Mouse (Mus musculus): ENCODE results near the gene 4930579F01Rik.
"Not testable (repeated sequence)": the region's sequence is repeated elsewhere in the genome, so short reads cannot be mapped to it uniquely, and the experiment has no call there.

Gene 4930579F01Rik

DNA sequence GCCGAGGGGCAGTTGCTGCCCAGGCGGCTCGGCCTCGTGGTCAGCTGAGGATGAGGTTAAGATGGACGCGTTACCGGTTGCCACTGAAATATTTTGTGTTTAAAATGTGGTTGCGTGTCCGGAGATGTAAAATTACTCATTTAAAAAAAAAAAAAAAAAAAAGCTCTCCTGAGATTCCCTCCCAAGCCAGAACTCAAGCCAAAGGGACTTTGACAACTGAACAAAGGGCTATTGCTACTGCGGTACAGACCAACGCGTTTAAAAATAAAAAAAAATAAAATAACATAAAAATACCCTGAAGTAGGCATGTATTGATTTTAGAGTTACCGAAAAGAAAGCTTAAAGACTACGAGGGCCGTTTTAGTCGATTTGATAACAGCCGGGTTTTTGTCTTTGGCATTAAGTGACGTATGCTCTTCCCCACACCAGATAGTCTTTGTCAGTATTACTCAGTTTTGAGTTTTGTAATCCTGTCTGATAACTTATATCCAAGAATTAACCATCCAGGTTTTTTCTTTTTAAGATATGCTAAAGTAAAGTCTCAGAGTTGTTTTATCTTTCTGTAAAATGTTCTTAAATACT, 49.5 kb downstream of the 4930579F01Rik start:
- peak; percentile 51 for DNase-seq

DNA sequence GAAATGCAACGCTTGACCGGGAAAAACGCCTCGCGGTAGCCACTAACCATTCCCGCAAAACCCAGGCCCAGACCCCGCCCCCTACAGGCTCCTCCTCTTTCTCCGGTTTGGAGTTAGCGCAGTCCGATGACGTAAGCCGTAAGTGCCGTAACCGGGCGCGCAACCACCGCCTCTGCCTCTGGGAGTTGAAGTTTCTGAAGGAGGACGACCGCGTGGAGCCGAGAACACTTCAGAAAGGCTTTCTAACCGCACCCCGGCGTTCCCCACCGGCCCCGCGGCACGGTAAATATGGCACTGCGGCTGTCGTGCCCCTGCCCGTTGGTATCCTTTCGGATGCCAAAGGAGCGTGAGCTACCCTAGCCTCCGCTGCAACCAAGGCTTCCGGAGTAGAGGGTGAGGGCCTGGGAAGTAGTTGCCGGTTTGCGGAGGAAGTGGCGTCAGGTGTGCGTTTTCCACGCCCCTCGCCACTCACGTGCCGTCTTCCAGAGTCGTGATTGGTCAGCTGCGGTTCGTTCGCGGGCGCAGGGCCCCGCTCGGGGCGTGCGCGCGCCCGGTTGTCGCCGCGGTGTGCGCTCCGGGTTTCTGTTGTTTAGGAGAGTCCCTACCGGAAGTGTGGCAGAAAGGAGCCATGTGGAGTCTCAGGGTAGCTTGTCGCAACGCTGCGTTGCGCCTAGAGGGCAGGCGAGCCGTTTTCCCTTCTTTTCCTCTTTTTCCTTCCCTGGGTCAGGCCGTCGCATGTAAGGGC, 50.1 kb downstream of the 4930579F01Rik start, which contains the start of gene Trmt10a:
Gene Trmt10a (plus strand): TSS at position 134 of the 745 bp plus-strand sequence.
- DNase-seq: peak; percentile 99

DNA sequence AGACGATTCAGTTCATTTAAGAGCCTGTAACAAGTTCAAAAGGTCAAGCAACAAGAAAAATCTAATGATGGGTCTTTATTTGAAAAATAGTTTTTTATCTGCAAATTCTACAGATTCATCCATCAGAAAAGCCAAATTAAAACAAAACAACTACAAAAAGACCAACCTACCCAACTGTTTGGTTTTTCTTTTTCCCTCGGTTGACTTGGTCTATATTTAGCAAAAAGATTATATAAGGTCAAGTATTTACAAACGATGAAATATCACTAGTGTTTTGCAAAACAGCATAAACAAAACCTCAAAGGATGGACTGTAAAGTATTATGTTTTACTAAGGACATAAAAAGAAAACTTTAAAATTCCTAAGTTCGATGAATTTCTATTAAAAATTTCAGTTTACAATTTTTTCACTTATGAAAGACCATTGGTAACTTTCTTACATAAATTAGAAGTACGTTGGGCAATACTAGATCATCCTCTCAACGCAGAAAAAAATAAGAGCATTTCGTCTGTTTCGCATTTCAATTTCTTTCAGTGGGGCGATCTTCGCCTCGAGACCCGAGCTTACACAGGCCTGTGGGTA, 50.8 kb downstream of the 4930579F01Rik start:
- no peak for DNase-seq

DNA sequence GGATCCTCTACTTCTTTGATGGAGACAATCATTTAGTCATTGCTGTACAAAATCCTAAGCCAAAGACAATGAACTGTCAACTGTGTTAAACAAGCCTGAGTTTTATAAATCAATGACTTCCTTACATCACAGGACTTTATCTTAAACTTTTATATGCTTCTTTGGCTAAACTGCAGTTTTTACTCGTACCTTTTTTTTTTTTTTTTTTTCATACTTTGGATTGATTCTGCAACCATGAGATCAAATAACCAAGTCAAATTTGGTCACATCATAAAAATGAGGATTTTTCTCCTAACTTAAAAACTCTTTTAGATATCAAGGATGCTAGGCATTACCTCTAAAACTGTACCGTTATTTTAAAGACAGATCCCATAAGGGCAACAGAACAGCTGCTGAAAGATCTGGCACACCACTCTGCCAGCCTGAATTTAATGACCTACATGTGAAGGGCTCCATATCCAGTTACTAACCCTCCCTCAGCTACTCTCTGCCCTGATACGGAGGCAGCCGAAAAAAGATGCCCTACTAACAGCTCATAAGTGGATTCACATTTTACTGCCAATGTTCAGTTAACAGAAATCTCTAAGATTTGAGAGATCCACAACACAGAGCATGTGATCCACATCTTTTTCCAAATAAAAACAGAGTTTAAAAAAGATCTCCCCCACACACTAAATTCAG, 51.4 kb downstream of the 4930579F01Rik start:
- DNase-seq: peak; percentile 69

DNA sequence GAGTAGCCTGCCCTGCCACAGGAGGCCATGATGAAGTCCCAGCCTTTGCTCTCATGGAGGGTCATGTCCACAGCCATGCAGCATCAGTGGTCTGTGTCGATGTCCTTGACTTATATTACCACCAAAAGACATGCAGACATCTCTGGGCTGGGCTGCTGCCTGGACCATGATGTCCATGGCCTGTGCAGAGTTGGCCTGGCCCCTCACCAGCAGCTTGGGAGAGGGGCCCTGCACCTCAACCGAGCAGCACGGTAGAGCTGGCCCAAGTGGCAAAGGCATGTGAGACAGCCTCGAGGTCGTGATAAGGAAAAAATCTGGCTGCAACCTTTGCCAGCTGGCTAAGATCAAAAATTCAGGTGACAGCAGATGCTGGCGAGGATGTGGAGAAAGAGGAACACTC, 54.0 kb downstream of the 4930579F01Rik start:
- no peak for DNase-seq

DNA sequence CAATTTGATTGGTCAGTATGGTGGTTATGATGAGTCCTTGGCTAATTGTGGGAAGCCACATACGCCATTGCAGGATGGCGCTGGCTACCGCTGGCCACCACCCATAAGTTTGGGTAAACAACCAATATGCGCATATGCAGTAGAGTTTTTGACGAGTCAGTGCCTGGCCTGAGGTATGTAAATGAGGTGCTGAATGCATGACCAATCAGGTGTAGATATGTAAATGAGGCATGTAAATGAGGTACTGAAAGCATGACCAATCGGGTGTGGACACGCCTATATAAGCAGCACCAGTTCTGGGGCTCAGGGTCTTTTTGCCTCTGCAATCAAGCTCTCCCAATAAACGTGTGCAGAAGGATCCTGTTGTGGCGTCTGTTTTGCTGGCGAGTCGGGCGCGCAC, 55.5 kb downstream of the 4930579F01Rik start:
- DNase-seq: not testable (repeated sequence)

DNA sequence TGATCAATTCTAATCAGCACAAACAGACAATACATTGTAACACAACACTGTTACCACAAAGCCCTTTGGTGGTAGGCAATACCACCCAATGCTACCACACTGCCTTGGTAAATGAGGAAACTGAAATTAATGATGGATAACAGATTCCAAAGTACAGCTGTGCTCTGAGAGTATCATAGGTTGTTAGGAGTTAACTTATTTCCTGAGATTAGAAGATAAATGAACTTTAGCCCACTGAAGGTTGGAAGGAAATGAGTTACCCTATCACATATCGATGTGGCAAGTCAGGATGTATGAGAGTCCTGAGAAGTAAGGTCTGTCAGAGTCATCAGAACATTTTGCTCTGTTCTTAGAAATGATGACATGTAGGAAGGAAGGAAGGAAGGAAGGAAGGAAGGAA, 59.1 kb downstream of the 4930579F01Rik start:
- DNase-seq: no peak

DNA sequence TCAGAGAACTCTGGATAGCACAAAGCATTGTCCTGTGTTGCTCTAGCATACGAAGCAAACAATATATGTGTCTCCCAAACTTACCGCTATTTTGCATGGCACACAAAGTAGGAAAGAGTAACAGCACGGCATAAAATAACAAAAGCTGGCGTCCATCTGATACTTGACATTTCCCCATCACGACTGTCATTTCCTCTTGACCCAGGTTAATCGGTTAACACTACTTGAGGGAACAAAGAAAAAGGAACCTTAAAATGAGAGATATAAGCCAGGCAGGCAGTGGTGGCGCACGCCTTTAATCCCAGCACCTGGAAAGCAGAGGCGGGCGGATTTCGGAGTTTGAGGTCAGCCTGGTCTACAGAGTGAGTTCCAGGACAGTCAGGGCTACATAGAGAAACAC, 59.7 kb downstream of the 4930579F01Rik start:
- DNase-seq: no peak

DNA sequence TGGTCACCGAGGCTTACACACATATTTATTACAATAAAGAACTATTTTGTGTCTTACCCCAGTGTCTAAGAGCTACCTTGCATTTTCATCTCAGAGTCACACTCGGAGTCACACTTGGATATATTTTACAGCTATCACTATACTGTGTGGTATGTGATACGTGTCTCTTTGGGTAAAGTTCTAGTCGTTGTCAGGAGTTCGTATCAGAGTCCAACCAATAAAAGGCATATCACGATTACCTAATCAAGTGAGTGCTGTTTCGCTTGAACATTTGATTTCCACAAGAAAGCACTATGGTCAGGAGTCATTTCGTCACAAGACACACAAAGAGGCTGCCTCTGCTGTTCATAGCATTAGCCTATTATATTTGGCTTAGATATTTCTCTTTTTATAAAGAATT, 60.2 kb downstream of the 4930579F01Rik start:
- DNase-seq: no peak

DNA sequence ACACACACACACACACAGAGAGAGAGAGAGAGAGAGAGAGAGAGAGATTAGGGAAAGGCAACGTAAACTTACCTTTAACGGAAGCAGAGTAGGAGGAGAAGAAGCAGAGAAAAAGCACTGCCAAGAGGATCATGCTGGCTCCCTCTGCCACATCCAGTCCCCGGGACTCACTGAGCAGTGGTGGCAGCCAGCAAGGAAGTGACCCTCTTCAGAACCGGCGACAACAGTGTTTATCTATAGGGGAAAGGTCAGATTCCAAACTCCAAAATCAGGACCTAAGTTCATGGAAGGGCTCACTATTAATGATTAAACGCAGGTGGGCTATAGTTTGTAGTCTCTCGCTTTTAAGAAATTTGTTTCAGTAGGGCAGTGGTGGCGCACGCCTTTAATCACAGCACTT, 62.5 kb downstream of the 4930579F01Rik start:
- DNase-seq: no peak

DNA sequence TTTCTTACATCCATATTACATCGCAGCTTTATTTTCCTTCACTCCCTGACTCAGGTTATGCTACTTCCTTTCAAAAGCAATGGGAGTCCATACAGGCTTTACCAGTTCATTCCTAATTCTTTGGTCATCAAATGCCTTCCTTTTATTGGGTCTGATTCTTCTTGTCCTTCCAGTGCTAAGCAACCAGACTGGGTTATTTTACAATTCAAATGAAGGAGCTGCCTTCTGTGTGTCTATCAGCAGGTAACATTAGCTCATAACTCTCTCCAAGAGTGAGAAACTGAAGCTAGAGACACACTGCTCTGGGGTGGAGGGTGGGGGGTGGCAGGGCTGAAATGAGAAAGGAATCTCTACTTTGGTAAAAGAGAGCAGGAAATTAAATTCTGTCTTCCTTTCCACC, 62.9 kb downstream of the 4930579F01Rik start:
- no peak for DNase-seq

DNA sequence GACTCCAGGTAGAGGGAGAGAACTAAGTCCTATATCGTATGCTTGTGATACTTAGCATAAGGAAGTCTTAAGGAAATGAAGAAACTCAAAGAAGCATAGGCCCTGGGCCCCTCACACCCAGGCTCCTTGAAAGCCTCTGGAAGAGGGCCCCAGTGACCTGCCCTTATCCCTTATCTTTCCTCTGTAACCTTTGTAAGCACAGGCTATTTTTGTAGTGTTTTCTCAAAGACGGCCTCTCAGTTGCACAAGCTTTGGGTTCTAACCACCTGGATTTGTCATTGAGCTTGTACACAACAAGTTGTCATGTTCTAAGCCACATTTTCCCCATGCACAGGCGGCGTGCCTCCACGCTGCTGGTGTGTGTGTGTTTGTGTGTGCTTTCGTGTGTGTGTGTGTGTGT, 64.5 kb downstream of the 4930579F01Rik start:
- DNase-seq: no peak

DNA sequence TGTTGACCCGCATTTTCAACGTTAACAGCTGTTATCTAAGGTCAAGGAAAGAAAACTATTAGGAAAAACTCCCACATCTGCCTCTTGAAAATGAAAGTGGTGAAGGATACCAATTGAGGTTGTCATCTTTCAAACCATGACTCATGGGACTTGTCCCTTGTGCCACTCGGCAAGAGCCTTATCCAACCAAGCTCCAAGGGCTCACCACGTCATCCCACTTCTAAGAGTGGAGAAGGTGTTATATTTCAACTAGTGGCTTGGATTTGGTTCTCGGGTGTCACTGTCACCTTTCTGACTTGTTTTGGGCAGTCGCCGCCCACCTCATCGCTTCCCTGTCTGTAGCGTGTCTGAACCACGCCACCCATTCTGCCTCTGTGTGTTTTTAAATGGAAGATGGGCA, 69.8 kb downstream of the 4930579F01Rik start:
- DNase-seq: no peak

DNA sequence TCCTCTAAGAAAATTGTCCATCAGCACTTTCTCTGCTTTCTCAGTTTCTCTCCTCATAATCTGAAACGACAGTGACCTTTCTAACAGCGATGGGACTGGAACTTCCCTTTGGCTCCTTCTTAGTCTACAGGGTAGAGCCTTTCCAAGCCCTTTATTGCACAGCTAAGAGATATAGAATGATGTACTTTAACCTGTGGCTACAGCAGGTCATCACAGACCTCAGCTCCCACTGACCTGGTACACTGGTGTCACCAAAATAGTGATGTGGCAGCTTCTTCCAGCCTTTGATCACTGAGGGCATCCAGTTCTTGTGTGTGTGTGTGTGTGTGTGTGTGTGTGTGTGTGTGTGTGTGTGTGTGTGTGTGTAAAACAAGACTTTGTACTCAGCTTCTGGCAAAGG, 72.2 kb downstream of the 4930579F01Rik start:
- no peak for DNase-seq

DNA sequence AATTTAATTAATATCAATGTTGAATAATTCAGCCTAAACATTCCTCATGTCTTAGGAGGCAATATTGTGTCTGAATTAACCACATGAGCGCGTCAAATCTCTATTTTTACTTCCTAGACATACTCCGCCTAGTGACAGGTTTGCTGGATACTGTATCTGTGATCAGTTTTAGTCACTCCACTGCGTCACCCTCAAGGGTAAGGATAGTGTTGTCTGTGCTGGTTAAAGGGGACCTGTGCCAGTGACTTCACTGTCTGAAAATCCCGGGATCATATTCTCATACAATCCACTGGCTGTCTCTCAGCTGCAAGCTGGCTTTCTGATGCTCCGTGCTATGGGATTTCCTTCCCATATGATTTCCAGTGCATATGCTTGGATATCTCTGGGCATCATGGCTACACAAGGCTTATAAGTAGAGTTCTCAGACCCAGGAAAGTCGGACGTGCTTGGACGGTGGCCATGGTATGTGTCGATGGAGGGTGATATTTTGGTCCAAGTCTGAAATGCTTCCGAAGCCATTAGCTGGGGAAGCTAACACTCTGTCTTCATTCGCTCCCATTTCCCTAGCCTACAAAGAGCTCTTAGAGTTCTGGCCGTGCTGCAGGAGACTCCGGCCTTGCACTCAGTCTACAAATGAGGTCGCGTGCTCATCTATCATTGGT, 74.0 kb downstream of the 4930579F01Rik start:
- DNase-seq: no peak

DNA sequence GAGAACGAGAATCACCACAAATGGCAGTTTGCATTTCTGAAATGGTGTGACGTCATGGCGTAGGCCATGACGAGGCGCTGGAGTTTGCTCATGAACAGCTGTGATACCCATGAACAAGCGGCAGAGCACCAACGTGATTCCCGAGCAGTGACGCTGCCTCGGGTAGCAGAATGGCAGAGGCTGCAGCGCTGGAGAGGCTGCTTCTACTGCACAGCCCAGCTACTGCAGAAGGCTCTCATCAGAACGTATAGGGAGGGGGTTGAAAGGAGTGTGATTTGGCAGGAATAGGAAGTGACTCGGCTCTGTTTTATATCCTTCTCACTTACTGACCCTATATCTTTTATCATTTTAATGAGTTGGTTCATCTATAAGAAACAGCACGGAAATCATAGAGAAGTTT, 74.8 kb downstream of the 4930579F01Rik start:
- no peak for DNase-seq

DNA sequence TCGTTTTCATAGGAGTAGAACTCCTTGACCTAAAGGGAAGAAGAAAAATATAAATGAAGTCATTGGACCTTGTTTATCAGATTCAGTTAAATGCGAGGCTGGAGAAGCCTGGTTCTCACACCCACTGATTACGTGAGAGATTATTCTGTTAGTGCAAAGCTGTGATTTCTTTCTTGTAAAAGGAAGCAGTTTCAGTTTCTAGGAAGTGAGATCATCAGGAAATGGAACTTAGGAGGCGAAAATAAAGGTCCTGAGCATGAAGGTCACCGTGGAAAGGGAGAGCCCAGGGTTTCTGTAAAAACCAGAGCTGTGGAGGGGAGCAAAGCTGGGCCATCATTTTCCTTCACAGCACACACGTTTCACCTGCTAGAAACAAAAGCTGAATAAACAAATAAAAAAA, 75.2 kb downstream of the 4930579F01Rik start:
- DNase-seq: no peak

DNA sequence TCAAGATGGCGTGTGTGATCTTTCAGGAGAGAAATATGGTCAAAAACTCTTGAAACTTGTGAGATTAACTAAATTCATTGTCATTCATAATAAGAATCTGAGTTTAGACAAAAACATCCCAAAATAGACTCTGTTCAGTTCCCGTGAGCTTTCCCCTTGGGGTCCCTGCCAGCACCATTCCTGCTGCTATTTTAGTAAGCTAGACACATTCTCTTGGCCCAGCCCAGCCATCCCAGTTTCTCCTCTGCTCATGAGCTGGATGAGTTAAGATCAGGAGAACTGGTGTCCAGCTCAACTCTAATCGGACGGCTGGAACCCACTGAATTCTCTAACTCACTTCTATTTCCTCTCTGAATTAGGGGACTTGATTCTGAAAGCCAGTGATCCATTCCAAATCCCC, 76.8 kb downstream of the 4930579F01Rik start:
- no peak for DNase-seq

DNA sequence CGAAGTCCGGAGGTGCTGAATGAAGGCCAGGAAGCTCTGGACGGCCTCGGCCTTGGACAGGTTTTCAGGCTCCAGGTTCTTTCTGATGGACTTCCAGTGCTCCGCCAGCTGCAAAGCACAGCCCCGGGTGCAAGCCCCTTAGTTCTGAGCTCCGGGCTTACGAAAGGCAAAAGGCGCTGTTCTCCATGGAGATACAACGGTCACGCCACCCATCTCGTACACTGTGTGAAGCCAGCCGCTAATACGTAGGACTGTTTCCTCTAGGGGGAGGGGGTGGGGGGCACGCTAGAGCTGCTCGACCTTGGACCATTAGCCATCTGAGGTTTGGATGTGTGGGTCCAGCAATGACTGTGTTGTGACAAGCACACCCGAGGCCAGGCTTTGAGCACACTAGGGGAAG, 79.5 kb downstream of the 4930579F01Rik start:
- DNase-seq: no peak

Measured in retina, postnatal 1 day (tissue).